Mouse (Mus musculus): ENCODE measurements around the gene Lrrc2. TPM values are rescaled to one million over a fixed set of nuclear protein-coding genes. Genes with fewer than 3 reads are reported as not detected.

Gene Lrrc2
- polyA plus RNA-seq, 1 experiment from 2014 or later = 0.05 TPM

GRCm38 (mm10) chr9:111012041-111012440 lies 60.7 kb downstream of the Lrrc2 start:
- Histone ChIP-seq H3K27ac (no peak overlapping the region), H3K4me2 (no peak overlapping the region), H3K9ac (replicated peaks) (no peak overlapping the region), H3K4me3 (replicated peaks) (no peak overlapping the region), H3K4me1 (replicated peaks) (0 out of 2 replicates have a peak, but pooled peaks cover 4% of the 10 kb centered on the region), H3K9me3 (no peaks in the 10 kb centered on the region), H3K36me3 (no peaks in the 10 kb centered on the region), H3K27me3 (no peaks in the 10 kb centered on the region)
- WGBS = 94% methylated on average over 3 of the region's 3 CpGs
- no peak for ATAC-seq (ENCODE audit: insufficient number of reproducible peaks, insufficient read depth, low FRiP score, low TSS enrichment, low read depth)

GRCm38 (mm10) chr9:111015658-111016057 lies 64.3 kb downstream of the Lrrc2 start:
- Histone ChIP-seq H3K4me2 (no peak overlapping the region), H3K36me3 (no peaks in the 10 kb centered on the region), H3K27me3 (no peaks in the 10 kb centered on the region), H3K9me3 (no peaks in the 10 kb centered on the region), H3K9ac (replicated peaks) (no peak overlapping the region), H3K27ac (no peak overlapping the region), H3K4me1 (replicated peaks) (peaks cover 12% of the 10 kb centered on the region), H3K4me3 (replicated peaks) (no peak overlapping the region)
- no peak for ATAC-seq (ENCODE audit: insufficient number of reproducible peaks, insufficient read depth, low FRiP score, low TSS enrichment, low read depth)
- WGBS = 84% methylated on average over 4 of the region's 4 CpGs

- H3K9ac ChIP-seq (replicated peaks) = no peak within 1 kb of the TSS
- no peak for ATAC-seq (ENCODE audit: insufficient number of reproducible peaks, insufficient read depth, low FRiP score, low TSS enrichment, low read depth)
- no peak within 1 kb of the TSS for H3K4me2 ChIP-seq
- H3K27ac ChIP-seq = no peak within 1 kb of the TSS
- H3K36me3 ChIP-seq = no peaks in the 10 kb centered on the region
- H3K27me3 ChIP-seq = no peaks in the 10 kb centered on the region
- no peaks in the 10 kb centered on the region for H3K9me3 ChIP-seq
- H3K4me3 ChIP-seq (replicated peaks) = no peak within 1 kb of the TSS
- WGBS = 81% methylated on average over 5 of the region's 5 CpGs
- H3K4me1 ChIP-seq (replicated peaks) = peaks cover 7% of the 10 kb centered on the region
Observed at GRCm38 (mm10) chr9:111019022-111019421, 67.7 kb downstream of the Lrrc2 start, which contains the start of gene Ltf. TSS of gene Ltf (plus strand) at chr9:111019271.

GRCm38 (mm10) chr9:111026791-111027190 lies 75.4 kb downstream of the Lrrc2 start:
- Histone ChIP-seq H3K27me3 (no peaks in the 10 kb centered on the region), H3K4me2 (no peak overlapping the region), H3K9ac (replicated peaks) (no peak overlapping the region), H3K9me3 (no peaks in the 10 kb centered on the region), H3K4me1 (replicated peaks) (no peaks in the 10 kb centered on the region), H3K4me3 (replicated peaks) (no peak overlapping the region), H3K27ac (no peak overlapping the region), H3K36me3 (no peaks in the 10 kb centered on the region)
- WGBS = 90% methylated on average over 10 of the region's 10 CpGs
- no peak for ATAC-seq (ENCODE audit: insufficient number of reproducible peaks, insufficient read depth, low FRiP score, low TSS enrichment, low read depth)

Small RNAs within 50 kb of the gene (microRNA-seq; reads per million reads assigned to microRNA genes)
- not detected for gene Gm24269

Other genes with a start within 250 kb of the Lrrc2 start
- gene Myl3, start 209.7 kb upstream of the Lrrc2 start, polyA plus RNA-seq (2016; fragmentation: Nextera tagmentation; extraction: Ambion mirVana) = 1.6 and 2.6 TPM in 2 replicates
- gene Pth1r, start 204.4 kb upstream of the Lrrc2 start, polyA plus RNA-seq (2016; fragmentation: Nextera tagmentation; extraction: Ambion mirVana) = 76.6 and 81.8 TPM in 2 replicates
- not detected in 2 replicates for gene Prss42, start 153.4 kb upstream of the Lrrc2 start, polyA plus RNA-seq (2016; fragmentation: Nextera tagmentation; extraction: Ambion mirVana)
- gene Prss44, start 137.6 kb upstream of the Lrrc2 start, polyA plus RNA-seq (2016; fragmentation: Nextera tagmentation; extraction: Ambion mirVana) = not detected in 2 replicates
- gene Prss43, start 124.9 kb upstream of the Lrrc2 start, polyA plus RNA-seq (2016; fragmentation: Nextera tagmentation; extraction: Ambion mirVana) = not detected in 2 replicates
- gene Prss45, start 117.0 kb upstream of the Lrrc2 start, polyA plus RNA-seq (2016; fragmentation: Nextera tagmentation; extraction: Ambion mirVana) = not detected in 2 replicates
- not detected in 2 replicates for gene Prss46, start 107.0 kb upstream of the Lrrc2 start, polyA plus RNA-seq (2016; fragmentation: Nextera tagmentation; extraction: Ambion mirVana)
- gene Prss50, start 93.6 kb upstream of the Lrrc2 start, polyA plus RNA-seq (2016; fragmentation: Nextera tagmentation; extraction: Ambion mirVana) = 0.65 and 0.72 TPM in 2 replicates
- gene Als2cl, start 71.7 kb upstream of the Lrrc2 start, polyA plus RNA-seq (2016; fragmentation: Nextera tagmentation; extraction: Ambion mirVana) = 1.6 and 2.9 TPM in 2 replicates
- gene Tmie, start 71.4 kb upstream of the Lrrc2 start, polyA plus RNA-seq (2016; fragmentation: Nextera tagmentation; extraction: Ambion mirVana) = 0.68 and 0.87 TPM in 2 replicates
- gene Fam240a, start 34.7 kb upstream of the Lrrc2 start, polyA plus RNA-seq (2016; fragmentation: Nextera tagmentation; extraction: Ambion mirVana) = not detected in 2 replicates
- not detected in 2 replicates for gene Tdgf1, start 5.4 kb upstream of the Lrrc2 start, polyA plus RNA-seq (2016; fragmentation: Nextera tagmentation; extraction: Ambion mirVana)
- not detected in 2 replicates for gene Rtp3, start 39.0 kb downstream of the Lrrc2 start, polyA plus RNA-seq (2016; fragmentation: Nextera tagmentation; extraction: Ambion mirVana)
- gene Ltf, start 67.7 kb downstream of the Lrrc2 start, polyA plus RNA-seq (2016; fragmentation: Nextera tagmentation; extraction: Ambion mirVana) = 0.45 and 0.84 TPM in 2 replicates
- gene Ccrl2, start 106.0 kb downstream of the Lrrc2 start, polyA plus RNA-seq (2016; fragmentation: Nextera tagmentation; extraction: Ambion mirVana) = 0.49 and 0.92 TPM in 2 replicates
- gene Lrrfip2, start 166.0 kb downstream of the Lrrc2 start, polyA plus RNA-seq (2016; fragmentation: Nextera tagmentation; extraction: Ambion mirVana) = 45.0 and 45.9 TPM in 2 replicates

Data from limb, embryonic 12.5 days (tissue).